Mouse (Mus musculus) kidney, postnatal 0 days (tissue): ENCODE results near the gene Thada. TPM values are rescaled to one million over a fixed set of nuclear protein-coding genes. Genes with fewer than 3 reads are reported as not detected.
A peak's percentile ranks its signal among the peaks of the same experiment; 100 is the strongest.

Experiments used
- ATAC-seq: fragments of 200-750 bp; cut with Nextera tagmentation; replicated peaks from 2 replicates; pipeline ENCODE4 v1.8.0; 2017; ENCODE audit warnings: low read depth, moderate number of reproducible peaks, moderate TSS enrichment, moderate library complexity; ENCODE audit not compliant: low FRiP score
- DNase-seq: peaks from one replicate; pipeline ENCODE4 v3.0.0-alpha.2; 2016; ENCODE audit warnings: low spot score
- H3K27ac ChIP-seq: fragments of 300-500 bp; sonication (generic); 2 replicates; pipeline ENCODE4 v1.5.1; 2014; ENCODE audit warnings: mild to moderate bottlenecking
- H3K27me3 ChIP-seq: fragments of 300-500 bp; sonication (generic); 2 replicates; pipeline ENCODE4 v1.6.1; 2014; ENCODE audit warnings: low read length, mixed read lengths; ENCODE audit not compliant: insufficient read depth
- H3K36me3 ChIP-seq: fragments of 300-500 bp; sonication (generic); 2 replicates; pipeline ENCODE4 v1.6.1; 2014; ENCODE audit warnings: low read length, mixed read lengths; ENCODE audit not compliant: insufficient read depth
- H3K4me1 ChIP-seq: fragments of 300-500 bp; sonication (generic); replicated peaks from 2 replicates; pipeline ENCODE4 v1.6.1; 2014; ENCODE audit warnings: antibody characterized with exemption, low read length, mixed read lengths; ENCODE audit not compliant: insufficient read depth
- H3K4me2 ChIP-seq: fragments of 300-500 bp; sonication (generic); 2 replicates; pipeline ENCODE4 v1.6.1; 2014; ENCODE audit warnings: mild to moderate bottlenecking, low read length, moderate library complexity, mixed read lengths
- H3K4me3 ChIP-seq: fragments of 300-500 bp; sonication (generic); replicated peaks from 2 replicates; pipeline ENCODE4 v1.5.1; 2014; ENCODE audit warnings: low read depth, low read length
- H3K9ac ChIP-seq: fragments of 300-500 bp; sonication (generic); 2 replicates; pipeline ENCODE4 v1.6.1; 2014; ENCODE audit warnings: low read depth, low read length
- H3K9me3 ChIP-seq: fragments of 300-500 bp; sonication (generic); replicated peaks from 2 replicates; pipeline ENCODE4 v1.6.1; 2016; ENCODE audit warnings: low read length, inconsistent platforms, mixed read lengths
- CTCF ChIP-seq: IDR thresholded peaks from 2 replicates; pipeline ENCODE4 v1.5.1; 2016; ENCODE audit warnings: antibody characterized with exemption, low read depth, mild to moderate bottlenecking, moderate library complexity
- WGBS: fragments of 180-500 bp; shearing (Covaris S2); extraction: QIAGEN DNeasy Blood & Tissue Kit; methylation state at CpG from one replicate; pipeline ENCODE4 v1.1.7; 2014; 5-methylcytosine and 5-hydroxymethylcytosine counted together
- polyA plus RNA-seq: library from polyadenylated mRNA; unstranded; fragments of >200 nt; fragmentation: Nextera tagmentation; extraction: Ambion mirVana; gene quantifications from 2 replicates; pipeline ENCODE4 v1.2.1, GENCODE M21; 2015

Gene Thada
- polyA plus RNA-seq, 1 experiment from 2014 or later: 3.4 TPM

DNA sequence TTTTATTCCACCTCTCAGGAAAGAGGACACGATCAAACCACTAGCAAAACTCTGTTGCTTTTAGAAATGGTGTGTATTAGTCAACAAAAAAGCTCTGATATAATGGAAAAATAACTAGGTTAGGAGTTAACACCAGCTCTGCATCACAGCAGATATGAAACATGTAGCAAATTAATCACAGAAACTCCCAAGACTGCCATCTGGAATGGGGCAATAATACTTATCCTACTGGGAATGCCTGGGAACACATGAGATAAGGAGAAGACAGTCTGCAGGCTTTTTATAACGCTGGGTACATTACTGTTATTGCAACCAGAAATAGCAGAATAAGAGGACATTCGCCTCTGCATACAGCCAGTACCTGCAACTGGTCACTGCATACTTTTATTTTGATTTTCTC lies 96.2 kb downstream of the Thada start:
- no peak overlapping the region for H3K9ac ChIP-seq
- peaks cover 32% of the 10 kb centered on the region for H3K4me1 ChIP-seq
- ATAC-seq (no peak), DNase-seq (no peak)
- 72% methylated on average over 3 of the region's 3 CpGs for WGBS
- no peak overlapping the region for H3K4me3 ChIP-seq
- no peaks in the 10 kb centered on the region for H3K9me3 ChIP-seq
- H3K4me2 ChIP-seq: no peak overlapping the region
- no peaks in the 10 kb centered on the region for H3K27me3 ChIP-seq
- peak overlapping the region; percentile 74; the same call in 1 of the 2 replicates for H3K27ac ChIP-seq
- no peak for TF ChIP-seq CTCF
- no peaks in the 10 kb centered on the region for H3K36me3 ChIP-seq

DNA sequence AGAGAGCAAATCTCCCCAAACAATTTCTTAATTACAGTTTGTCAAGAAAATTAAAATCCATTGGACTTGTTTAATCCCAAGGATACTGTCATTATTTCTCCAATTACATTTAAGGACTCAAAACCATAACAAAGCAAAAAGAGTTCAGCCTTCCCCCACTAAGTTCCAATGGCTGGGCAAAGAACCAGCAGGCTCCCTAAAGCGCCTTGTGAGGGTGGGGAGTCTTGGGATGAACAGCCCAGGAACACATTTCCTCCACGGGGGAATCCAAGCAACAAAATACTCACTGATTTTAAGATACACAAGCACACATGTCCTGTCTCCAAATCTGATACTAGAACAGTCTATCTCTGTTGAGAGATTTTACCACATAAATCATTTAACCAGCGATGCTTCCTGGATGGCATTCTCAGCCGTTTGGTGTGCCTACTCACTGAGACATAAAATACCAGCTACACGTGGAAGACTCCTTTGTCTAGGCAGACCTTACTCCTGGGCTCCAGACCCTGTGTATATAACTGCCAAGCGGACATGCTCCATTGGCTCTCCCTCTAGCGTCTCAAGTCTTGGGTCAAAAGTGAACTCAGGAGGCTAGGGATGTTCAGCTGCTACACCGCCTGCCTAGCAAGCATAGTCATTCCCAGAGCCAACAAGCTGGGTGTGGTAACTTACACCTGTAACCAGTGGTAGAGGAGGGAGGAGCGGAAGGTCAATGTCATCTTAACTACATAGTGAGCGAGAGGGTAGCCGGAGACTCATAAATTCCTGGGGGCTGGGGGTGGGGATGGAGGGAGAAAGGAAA lies 97.6 kb downstream of the Thada start:
- Histone ChIP-seq H3K36me3 (no peaks in the 10 kb centered on the region), H3K9ac (no peak overlapping the region), H3K27me3 (no peaks in the 10 kb centered on the region), H3K4me3 (no peak overlapping the region), H3K4me2 (no peak overlapping the region), H3K9me3 (no peaks in the 10 kb centered on the region), H3K27ac (peak overlapping the region; percentile 74), H3K4me1 (peaks cover 36% of the 10 kb centered on the region)
- TF ChIP-seq CTCF: 0 out of 2 replicates have a peak, but pooled peaks have one; percentile 11
- WGBS: 28% methylated on average over 11 of the region's 11 CpGs
- DNase-seq (peak; percentile 83), ATAC-seq (peak; percentile 87)

DNA sequence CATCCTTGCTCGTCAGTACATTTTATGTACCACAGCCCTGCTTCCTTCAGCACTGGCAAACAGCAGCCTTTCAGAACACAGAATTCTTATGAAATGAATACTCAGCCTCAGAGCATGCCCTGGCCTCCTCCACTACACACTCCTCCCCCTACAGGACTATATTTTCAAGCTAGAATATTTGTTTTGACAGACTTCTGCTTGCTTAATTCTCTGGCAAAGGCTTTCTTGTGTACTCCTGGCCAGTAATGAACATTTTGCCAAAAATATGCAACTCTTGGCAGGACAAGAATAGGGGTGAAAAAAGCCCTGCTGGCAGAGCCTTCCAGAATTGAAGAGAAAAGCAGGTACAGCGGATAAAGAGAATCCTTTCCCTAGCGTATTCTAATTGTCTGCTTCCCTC lies 98.3 kb downstream of the Thada start:
- peak overlapping the region; percentile 74 for H3K27ac ChIP-seq
- TF ChIP-seq CTCF: peak; percentile 48
- no peak overlapping the region for H3K4me2 ChIP-seq
- no peak overlapping the region for H3K4me3 ChIP-seq
- no peaks in the 10 kb centered on the region for H3K36me3 ChIP-seq
- DNase-seq (peak; percentile 80), ATAC-seq (no peak)
- no peaks in the 10 kb centered on the region for H3K27me3 ChIP-seq
- WGBS: 48% methylated on average over 3 of the region's 3 CpGs
- H3K4me1 ChIP-seq: peaks cover 36% of the 10 kb centered on the region
- H3K9me3 ChIP-seq: no peaks in the 10 kb centered on the region
- H3K9ac ChIP-seq: no peak overlapping the region

DNA sequence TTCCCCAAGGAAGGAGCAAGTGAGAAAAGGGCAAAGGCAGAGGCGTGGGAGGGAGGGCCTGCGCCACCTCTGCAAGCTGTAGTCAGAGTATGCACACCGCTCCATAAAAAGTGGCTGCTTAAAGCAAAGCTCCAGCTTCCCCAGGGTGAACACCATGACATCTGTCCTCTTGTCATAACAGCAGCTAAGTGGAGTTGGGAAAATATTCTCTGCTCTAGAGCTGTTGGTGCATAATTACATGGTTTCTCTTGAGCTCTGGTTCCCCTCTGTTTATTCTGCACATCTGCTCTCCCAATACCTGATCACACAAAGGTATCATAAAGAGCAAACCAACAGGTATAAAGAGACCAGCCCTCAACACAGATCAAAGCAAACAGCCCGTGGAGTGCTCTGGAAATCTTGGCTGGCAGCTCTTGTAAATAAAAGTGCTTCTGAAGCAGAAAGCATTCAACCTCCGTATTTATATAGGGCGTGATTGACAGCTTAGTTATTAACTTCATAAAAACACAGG lies 100.2 kb downstream of the Thada start:
- Histone ChIP-seq H3K27me3 (no peaks in the 10 kb centered on the region), H3K27ac (peak overlapping the region; percentile 87), H3K9me3 (no peaks in the 10 kb centered on the region), H3K4me2 (peak overlapping the region; percentile 17; the same call in 1 of the 2 replicates), H3K9ac (no peak overlapping the region), H3K4me3 (no peak overlapping the region), H3K4me1 (peaks cover 36% of the 10 kb centered on the region), H3K36me3 (no peaks in the 10 kb centered on the region)
- ATAC-seq (peak; percentile 67), DNase-seq (peak; percentile 68)
- whole genome bisulfite sequencing: 16% methylated on average over 6 of the region's 6 CpGs
- no peak for TF ChIP-seq CTCF

DNA sequence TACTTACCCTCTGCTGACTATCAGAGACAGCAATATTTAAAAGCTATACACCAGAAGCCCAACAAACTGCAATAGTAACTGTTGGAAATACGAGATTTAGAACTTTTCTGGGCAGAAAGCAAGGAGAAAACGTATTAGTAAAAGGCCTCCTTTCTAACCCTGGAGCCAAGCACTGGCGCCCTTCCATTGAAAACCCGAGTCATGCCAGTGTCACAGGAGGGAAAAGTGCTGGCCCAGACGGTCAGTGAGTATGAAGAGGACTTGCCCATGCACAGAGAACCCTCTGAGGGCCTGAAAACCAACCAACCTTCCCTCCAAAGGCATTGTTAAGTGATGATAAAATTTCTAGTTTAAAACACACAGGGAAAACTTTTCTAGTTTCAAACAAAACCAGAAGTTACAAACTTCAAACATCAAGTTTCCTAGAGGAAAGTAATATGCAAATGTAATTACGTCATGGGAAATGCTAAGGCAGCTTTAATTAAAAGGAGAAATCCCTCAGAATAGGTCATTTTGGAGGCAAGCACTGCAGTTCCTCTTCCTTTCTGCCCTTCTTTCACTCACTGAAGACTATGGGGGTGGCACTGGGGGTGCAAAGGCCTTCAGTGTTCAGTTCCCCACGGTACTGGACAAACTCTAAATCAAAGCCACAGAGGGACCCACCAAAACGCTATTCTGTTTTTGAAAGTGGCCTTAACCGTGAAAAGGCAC lies 100.8 kb downstream of the Thada start:
- WGBS: 35% methylated on average over 9 of the region's 9 CpGs
- H3K9ac ChIP-seq: no peak overlapping the region
- DNase-seq: no peak
- no peaks in the 10 kb centered on the region for H3K9me3 ChIP-seq
- no peak overlapping the region for H3K4me3 ChIP-seq
- H3K27ac ChIP-seq: peak overlapping the region; percentile 87
- H3K4me1 ChIP-seq: peaks cover 36% of the 10 kb centered on the region
- no peak overlapping the region for H3K4me2 ChIP-seq
- no peaks in the 10 kb centered on the region for H3K27me3 ChIP-seq
- no peaks in the 10 kb centered on the region for H3K36me3 ChIP-seq
- no peak for ATAC-seq
- TF ChIP-seq CTCF: no peak

DNA sequence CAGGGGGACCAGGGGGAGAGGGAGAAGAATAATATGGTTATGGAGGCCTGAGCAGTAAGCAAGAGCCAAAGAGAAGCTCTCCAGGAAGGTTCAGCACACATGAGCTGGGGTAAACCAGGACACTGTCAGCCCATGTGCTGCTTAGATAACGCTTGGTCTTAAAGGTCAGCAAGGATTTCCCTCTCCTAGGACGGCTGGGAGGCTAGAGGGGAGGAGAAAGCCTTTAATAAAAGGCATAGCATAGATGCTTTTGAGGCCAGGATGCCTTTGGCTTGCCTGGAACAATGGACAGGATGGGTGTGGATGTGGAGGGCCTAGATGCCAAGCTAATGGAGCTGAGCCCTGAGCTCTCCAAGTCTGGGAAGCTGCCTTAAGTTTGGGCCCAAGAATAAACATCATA lies 102.6 kb downstream of the Thada start:
- peaks cover 25% of the 10 kb centered on the region for H3K4me1 ChIP-seq
- H3K27me3 ChIP-seq: no peaks in the 10 kb centered on the region
- DNase-seq: peak; percentile 44
- H3K27ac ChIP-seq: 0 out of 2 replicates have a peak overlapping the region, but pooled peaks have one; percentile 3
- no peaks in the 10 kb centered on the region for H3K36me3 ChIP-seq
- no peak overlapping the region for H3K4me3 ChIP-seq
- no peak overlapping the region for H3K4me2 ChIP-seq
- TF ChIP-seq CTCF: no peak
- H3K9ac ChIP-seq: no peak overlapping the region
- ATAC-seq: no peak
- 28% methylated on average over 2 of the region's 2 CpGs for WGBS
- H3K9me3 ChIP-seq: no peaks in the 10 kb centered on the region
